Comparison of ENCODE assay signal across 9 mouse cellular contexts in genomic region chr11:59015052-59015451, GRCm38 (mm10). TPM values are rescaled to one million over a fixed set of nuclear protein-coding genes. Genes with fewer than 3 reads are reported as not detected.
A peak's percentile ranks its signal among the peaks of the same experiment; 100 is the strongest.
DNase-seq lines count a peak whose midpoint lies in the region; ATAC-seq and TF ChIP-seq lines count a peak whose summit lies in the region.
"Had no signal": no experiment of that assay in that cellular context is flagged by ENCODE, and none has a peak within 500 bp of the region (broad histone marks: within the 10 kb centered on the region; RNA-seq: fewer than 3 reads in every experiment).

No protein-coding gene starts in this region.

- no peak overlapping the region for H3K9ac ChIP-seq in midbrain, embryonic 11.5 days (ENCODE audit: low read length)
- H3K9ac ChIP-seq in midbrain, embryonic 15.5 days: no peak overlapping the region

- H3K27ac ChIP-seq in midbrain, embryonic 11.5 days (ENCODE audit: low read depth, low read length): no peak overlapping the region
- no peak overlapping the region for H3K27ac ChIP-seq in midbrain, embryonic 15.5 days
- no peak overlapping the region for H3K27ac ChIP-seq in bone marrow, adult 2 months (ENCODE audit: control insufficient read depth, insufficient read depth, low read depth, low read length, poor library complexity)
- H3K27ac ChIP-seq in layer of hippocampus, adult 2 months: no peak overlapping the region
- H3K27ac ChIP-seq: macrophage had no signal

- no peak overlapping the region for H3K4me3 ChIP-seq in midbrain, embryonic 11.5 days (ENCODE audit: low read depth, low read length)
- no peak overlapping the region for H3K4me3 ChIP-seq in midbrain, embryonic 15.5 days
- H3K4me3 ChIP-seq in bone marrow, adult 2 months (replicated peaks; ENCODE audit: control insufficient read depth, low read depth, low read length): no peak overlapping the region
- H3K4me3 ChIP-seq in layer of hippocampus, adult 2 months: no peak overlapping the region

- no peaks in the 10 kb centered on the region for H3K4me1 ChIP-seq in midbrain, embryonic 11.5 days (ENCODE audit: control insufficient read depth, insufficient read depth, low read length)
- no peaks in the 10 kb centered on the region for H3K4me1 ChIP-seq in midbrain, embryonic 15.5 days
- no peaks in the 10 kb centered on the region for H3K4me1 ChIP-seq in bone marrow, adult 2 months (ENCODE audit: control insufficient read depth, insufficient read depth, low read length)

- H3K4me2 ChIP-seq in midbrain, embryonic 11.5 days: no peak overlapping the region
- no peak overlapping the region for H3K4me2 ChIP-seq in midbrain, embryonic 15.5 days

- no peak for ATAC-seq in cerebellum, adult (ENCODE audit: insufficient number of reproducible peaks, low FRiP score, low TSS enrichment)
- no peak for ATAC-seq in midbrain, embryonic 11.5 days (ENCODE audit: low FRiP score)
- ATAC-seq in midbrain, embryonic 15.5 days (replicated peaks): no peak
- peak; percentile 64 for ATAC-seq in megakaryocyte-erythroid progenitor cell, adult 5-6 weeks (replicated peaks; ENCODE audit: low FRiP score, low TSS enrichment, poor library complexity, severe bottlenecking)

- peak; percentile 39 to 71 for DNase-seq in cerebellum, postnatal 14 days
- peak; percentile 72 for DNase-seq in midbrain, embryonic 11.5 days (ENCODE audit: low spot score, missing footprints)
- peak; percentile 34 to 42 for DNase-seq in layer of hippocampus, adult 2 months (ENCODE audit: low spot score in 2 of 2)
- no peak for DNase-seq in heart, adult 9 months (ENCODE audit: low spot score in 2 of 2)

- no peaks in the 10 kb centered on the region for H3K27me3 ChIP-seq in midbrain, embryonic 11.5 days (ENCODE audit: control insufficient read depth, insufficient read depth, low read length)
- no peaks in the 10 kb centered on the region for H3K27me3 ChIP-seq in midbrain, embryonic 15.5 days (replicated peaks)

- TF ChIP-seq CTCF in bone marrow, adult 2 months (IDR thresholded peaks at IDR 0.05; ENCODE audit: control insufficient read depth, insufficient read depth, low read length): peak; percentile 60
- peak; percentile 65 for TF ChIP-seq CTCF in layer of hippocampus, adult 2 months (conservative IDR thresholded peaks at IDR 0.05)

- TF ChIP-seq POLR2A in bone marrow, adult 2 months (IDR thresholded peaks at IDR 0.05; ENCODE audit: borderline replicate concordance, control insufficient read depth, low read depth, low read length): no peak

- no peaks in the 10 kb centered on the region for H3K9me3 ChIP-seq in midbrain, embryonic 11.5 days (ENCODE audit: control insufficient read depth, low read length)
- no peaks in the 10 kb centered on the region for H3K9me3 ChIP-seq in midbrain, embryonic 15.5 days

- WGBS in midbrain, embryonic 11.5 days: 40% methylated on average over 9 of the region's 9 CpGs
- 38% methylated on average over 9 of the region's 9 CpGs for WGBS in midbrain, embryonic 15.5 days
- WGBS in bone marrow, adult 2 months: 36% methylated on average over 9 of the region's 9 CpGs

- no peaks in the 10 kb centered on the region for H3K36me3 ChIP-seq in midbrain, embryonic 11.5 days (ENCODE audit: control insufficient read depth, insufficient read depth, low read length)
- H3K36me3 ChIP-seq in midbrain, embryonic 15.5 days (replicated peaks): no peaks in the 10 kb centered on the region

RNA-seq across cellular contexts. Expression of gene Trim11, which starts 37.2 kb away (rescaled TPM):
- 17.6 and 18.5 TPM in 2 replicates for polyA plus RNA-seq in midbrain, embryonic 11.5 days (2014; fragmentation: Nextera tagmentation; extraction: Ambion mirVana)
- polyA plus RNA-seq in midbrain, embryonic 15.5 days (2015; fragmentation: Nextera tagmentation; extraction: Ambion mirVana): 22.1 and 24.1 TPM in 2 replicates
- polyA plus RNA-seq in bone marrow, adult 2 months (2011; ENCODE audit: insufficient read depth, insufficient read length, low replicate concordance, missing spikeins): 37.2 and 67.8 TPM in 2 replicates
- 10 to 100 TPM; 32.5 to 35.5 TPM for total RNA-seq in layer of hippocampus, adult 2 months (2021)
- total RNA-seq in megakaryocyte-erythroid progenitor cell, adult 5-6 weeks (2014; fragmentation: Nextera tagmentation): 22.7 and 28.2 TPM in 2 replicates
- 13.9 and 19.2 TPM in 2 replicates for total RNA-seq in megakaryocyte-erythroid progenitor cell, adult 5-6 weeks (2017)

Comparison
In these comparisons a context has a peak if more than half of its experiments do, and no peak if none do; other contexts are left out.
1. DNase-seq: peak in cerebellum, postnatal 14 days (2 of 2), midbrain, embryonic 11.5 days (single experiment) and layer of hippocampus, adult 2 months (2 of 2); none in heart, adult 9 months (0 of 2).